Mouse (Mus musculus) adrenal gland, postnatal 25 days (tissue): ENCODE measurements around the gene Tcp11l1. TPM values are rescaled to one million over a fixed set of nuclear protein-coding genes. Genes with fewer than 3 reads are reported as not detected.

Experiments used
- DNase-seq: peaks from one replicate; pipeline ENCODE4 v3.0.0; 2021; ENCODE audit warnings: mixed read lengths
- total RNA-seq: library from RNA; stranded (reverse); gene quantifications from 2 replicates; pipeline ENCODE4 v1.2.3, GENCODE M21; 2021

Tcp11l1 gene
- total RNA-seq, 1 experiment from 2014 or later, result 12.2 TPM

- DNase-seq, result peak; percentile 17
Observed at GRCm38 (mm10) chr2:104712486-104712809, 479 bp upstream of the Tcp11l1 start.

DNA sequence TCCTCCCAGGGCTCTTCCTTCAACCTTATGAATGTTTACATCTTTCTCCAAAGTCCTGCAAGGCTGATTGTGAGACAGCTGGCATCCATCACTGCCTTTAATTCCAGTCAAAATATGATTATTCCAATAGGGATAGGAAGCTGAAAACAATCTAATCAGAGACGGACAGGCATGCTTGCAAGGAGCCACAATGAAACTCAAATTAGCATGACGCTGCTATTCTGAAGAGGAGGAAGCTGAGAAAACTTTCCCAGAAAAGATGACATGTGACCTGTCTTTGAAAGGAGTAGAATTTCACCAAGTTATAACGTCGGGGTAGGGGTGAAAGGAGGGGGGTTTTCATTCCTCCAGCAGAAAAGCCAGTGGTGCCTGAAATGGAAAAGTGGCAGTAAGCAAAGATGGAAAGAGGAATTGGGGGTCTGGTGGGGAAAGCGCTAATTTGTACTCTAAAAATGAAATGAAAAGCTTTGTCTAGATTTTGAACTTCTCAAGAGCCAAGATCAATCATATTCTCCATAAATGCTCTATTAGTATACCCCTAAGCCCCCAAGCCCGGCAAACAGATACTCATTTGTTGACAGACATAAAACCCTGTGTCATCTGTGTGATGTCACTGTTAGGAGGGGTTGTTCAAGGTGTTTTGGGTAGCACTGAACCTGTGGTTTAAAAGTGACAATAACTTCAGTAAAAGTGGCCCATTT, 1.1 kb downstream of the Tcp11l1 start:
- no peak for DNase-seq

DNA sequence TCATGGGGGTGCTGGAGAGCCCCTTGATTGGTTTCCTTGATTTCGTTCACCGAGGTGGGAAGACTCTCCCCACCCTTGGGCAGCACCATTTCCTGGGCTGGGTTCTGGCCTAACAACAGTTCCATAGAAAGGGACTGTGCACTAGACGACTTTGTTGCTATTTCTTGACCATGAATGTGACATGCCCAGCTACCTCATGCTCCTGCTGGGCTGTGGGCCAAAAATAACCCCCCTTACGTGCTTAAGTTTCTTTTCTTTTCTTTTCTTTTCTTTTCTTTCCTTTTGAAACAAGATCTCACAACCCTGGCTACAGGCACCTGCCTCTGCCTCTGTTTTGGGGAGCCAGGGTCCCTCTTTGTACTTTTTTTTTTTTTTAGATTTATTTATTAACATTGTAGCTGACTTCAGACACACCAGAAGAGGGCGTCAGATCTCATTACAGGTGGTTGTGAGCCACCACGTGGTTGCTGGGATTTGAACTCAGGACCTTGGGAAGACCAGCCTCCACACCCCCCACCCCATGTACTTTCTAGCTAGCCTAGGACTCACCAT, 2.1 kb downstream of the Tcp11l1 start:
- DNase-seq, result no peak

DNA sequence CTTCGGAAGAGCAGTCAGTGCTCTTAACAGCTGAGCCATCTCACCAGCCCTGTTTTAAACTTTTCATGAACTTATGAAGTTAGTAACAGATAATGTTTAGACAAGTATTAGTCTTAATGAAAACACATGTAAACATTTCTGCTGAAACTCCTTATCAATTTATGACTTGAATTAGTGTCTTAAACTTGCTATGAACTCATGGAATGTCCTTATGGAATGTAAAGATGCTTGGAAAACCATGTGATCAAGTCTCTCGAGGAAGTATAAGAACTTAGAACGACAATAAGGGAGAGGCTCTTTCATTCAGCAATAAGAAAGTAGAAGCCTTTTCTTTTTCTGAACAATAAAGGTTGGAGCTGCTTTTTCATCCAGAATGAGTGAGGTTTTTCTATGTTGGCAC, 7.6 kb downstream of the Tcp11l1 start:
- DNase-seq, result no peak

DNA sequence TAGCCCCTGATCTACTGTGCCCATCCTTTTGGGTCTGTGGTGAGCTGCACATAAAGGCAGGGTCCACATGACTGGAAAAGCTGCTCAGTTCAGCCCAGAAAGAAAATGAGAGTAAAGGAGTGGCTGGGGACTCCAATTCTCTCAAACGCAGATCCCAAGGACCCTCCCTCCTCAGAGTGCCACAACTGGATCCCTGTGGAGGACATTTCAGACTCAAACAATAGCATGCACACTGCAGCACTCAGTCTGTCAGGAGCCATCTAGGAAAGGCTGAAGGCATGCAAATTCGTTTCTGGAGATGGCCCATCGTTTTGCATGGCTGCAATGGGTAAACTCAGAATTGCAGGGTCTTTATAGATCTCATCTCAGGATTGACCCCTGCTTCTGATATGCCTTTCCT, 8.8 kb downstream of the Tcp11l1 start:
- no peak for DNase-seq

DNA sequence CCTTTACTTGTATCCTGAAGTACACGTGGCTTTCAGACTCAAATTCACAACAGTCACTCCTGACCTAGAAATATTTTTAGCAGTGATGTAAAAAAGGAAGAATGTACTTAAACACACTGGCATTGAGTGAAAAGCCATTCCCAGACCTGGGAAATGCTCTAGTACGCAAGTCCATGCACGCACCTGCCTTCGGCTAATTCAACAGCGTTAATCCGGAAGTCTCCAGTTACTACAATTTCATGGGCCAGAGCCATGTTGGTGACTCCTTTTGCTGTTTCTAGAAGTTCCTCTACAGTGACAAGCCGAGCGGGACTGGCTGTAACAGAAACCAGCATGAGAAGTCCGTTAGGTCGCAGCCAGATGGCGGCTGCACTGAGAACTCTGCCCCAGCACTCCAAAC, 12.3 kb downstream of the Tcp11l1 start:
- no peak for DNase-seq

DNA sequence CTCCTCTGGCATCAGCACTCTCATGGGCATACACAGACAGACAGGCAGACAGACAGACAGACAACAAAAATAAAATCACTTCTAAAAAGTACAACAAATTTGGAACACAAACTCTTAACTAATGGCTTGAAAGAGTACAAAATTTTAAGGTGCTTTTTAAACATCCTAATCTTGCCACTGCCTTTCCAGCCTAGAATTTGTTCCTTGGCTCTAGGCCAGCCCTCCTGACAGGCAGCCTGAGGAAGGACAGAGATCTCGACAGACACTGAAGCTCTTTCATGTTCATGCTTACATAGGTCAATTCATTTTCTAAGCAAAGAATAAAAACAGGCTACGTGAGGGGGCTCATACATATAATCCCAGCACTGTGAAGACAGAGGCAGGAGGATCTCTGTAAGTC, 19.4 kb downstream of the Tcp11l1 start:
- peak; percentile 25 for DNase-seq

- no peak for DNase-seq
Observed at GRCm38 (mm10) chr2:104690720-104691119, 21.2 kb downstream of the Tcp11l1 start.

DNA sequence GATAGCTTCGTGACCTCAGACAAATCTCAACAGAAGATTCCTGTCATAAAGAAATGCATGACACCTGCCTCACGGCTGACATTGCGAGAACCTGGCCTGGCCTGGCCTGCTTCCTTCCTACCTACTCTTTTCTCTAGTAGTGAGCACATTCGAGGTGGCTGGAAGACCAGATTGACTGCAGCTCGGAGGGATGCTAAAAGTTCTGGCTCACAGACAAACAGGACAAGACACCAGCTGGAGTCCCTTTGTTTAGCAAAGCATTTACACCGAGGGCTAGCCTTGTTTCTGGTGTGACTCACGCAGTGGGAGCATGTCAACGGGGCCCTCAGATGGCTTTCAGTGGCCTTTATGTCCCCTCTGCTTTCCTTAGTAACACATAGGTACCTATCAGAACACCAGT, 23.2 kb downstream of the Tcp11l1 start:
- DNase-seq, result no peak

- no peak for DNase-seq
Observed at GRCm38 (mm10) chr2:104688321-104688720, 23.6 kb downstream of the Tcp11l1 start.

- DNase-seq, result no peak
Observed at GRCm38 (mm10) chr2:104687261-104687660, 24.7 kb downstream of the Tcp11l1 start.

GRCm38 (mm10) chr2:104685418-104685817, 26.6 kb downstream of the Tcp11l1 start:
- peak; percentile 76 for DNase-seq

DNA sequence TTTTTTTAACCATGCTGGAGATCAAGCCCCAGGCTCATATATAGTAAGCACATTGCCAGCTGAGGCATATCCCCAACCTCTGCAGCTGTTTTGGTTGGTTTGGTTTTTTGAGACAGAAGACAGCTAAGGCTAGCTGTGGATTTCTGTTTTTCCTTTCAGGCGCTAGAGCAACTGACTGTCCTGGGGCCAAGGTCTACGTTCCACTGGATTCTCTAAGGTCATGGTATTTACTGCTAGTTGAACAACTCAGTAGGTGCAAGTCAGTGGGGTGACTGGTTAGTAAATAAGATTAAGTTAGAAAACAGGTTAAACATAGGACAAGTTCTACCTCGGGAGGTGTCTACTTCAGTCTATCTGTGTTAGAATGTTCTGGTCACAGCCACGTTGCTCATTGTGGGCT, 27.2 kb downstream of the Tcp11l1 start:
- no peak for DNase-seq

DNA sequence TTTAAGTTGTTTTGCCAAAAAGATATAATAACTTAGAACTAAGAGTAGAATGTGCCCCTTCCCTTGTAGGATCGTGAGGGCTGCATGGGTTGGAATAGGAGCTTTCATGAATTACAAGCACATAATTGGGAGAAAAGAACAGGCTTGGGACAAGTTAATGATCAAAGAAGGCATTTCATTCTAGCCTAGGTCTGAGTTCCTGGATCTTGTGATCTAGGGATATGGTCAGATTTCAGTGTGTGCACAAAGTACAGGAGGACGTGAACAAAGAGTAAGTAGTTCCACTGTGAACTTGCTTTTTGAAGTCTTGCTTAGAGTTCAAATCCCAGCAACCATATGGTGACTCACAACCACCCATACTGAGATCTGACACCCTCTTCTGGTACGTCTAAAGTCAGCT, 34.6 kb downstream of the Tcp11l1 start:
- no peak for DNase-seq

- no peak for DNase-seq
Observed at GRCm38 (mm10) chr2:104671724-104672123, 40.2 kb downstream of the Tcp11l1 start.

GRCm38 (mm10) chr2:104669122-104669804, 42.7 kb downstream of the Tcp11l1 start:
- DNase-seq, result no peak

GRCm38 (mm10) chr2:104663372-104664100, 48.4 kb downstream of the Tcp11l1 start:
- DNase-seq, result no peak

GRCm38 (mm10) chr2:104658659-104659058, 53.3 kb downstream of the Tcp11l1 start:
- no peak for DNase-seq

DNA sequence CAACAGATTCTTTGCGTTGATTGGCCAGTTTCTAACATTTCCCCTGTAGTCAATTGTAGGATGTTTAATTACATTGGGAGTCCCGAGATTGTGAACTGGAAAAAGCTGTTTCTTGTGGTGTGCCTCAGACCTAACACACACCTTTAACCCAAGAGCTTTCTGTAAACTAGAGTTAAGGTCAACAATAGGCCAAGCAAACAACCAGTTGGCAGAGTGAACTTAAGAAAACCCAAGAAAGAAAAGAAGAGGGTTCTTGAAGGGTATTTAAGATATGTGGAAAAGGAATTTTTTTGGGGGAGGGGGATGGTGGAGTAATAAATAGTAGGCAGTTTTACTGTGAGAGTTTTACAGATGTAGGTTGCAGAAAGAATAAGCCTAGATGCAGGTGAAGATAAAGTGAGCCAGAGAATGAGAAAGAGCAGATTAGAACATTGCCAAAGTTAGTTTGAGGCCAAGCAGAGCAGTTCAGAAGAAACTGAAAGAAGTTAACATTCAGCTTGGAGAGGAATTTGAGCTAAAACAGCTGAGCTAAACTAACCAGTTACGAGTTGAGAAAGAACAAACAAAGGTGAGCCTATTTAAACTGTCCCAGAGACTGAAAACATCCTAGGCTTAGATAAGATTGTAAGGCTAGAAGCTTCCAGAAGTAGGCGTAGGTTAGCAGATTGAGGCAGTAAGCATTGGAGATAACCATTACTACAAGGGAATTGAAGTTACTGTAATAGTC, 95.8 kb downstream of the Tcp11l1 start:
- DNase-seq, result no peak

DNA sequence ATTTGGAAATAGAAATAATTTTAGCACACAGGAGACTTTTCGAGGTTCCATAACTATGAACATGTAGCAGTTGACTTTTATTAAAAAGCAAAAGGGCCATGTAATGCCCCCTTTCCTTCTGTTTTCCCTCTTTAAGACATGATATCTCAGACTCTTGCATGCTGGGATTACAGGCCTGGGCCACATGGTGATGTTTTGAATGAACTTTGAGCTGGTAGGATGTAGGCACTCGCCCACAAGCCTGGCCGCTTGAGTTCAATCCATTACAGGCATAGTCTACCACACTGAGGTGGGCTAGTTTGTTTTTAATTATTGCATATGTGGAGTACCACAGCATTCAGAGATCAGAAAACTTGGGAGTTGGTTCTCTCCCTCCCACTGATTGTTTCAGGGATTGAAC, 97.2 kb downstream of the Tcp11l1 start:
- no peak for DNase-seq
